Mouse (Mus musculus) cerebellum, adult 2 months (tissue): ENCODE results near the gene Abhd15.

Source experiments
- CTCF ChIP-seq: fragments of 200-500 bp; IDR thresholded peaks from 2 replicates; pipeline ENCODE4 v1.5.1; 2011; ENCODE audit warnings: low read depth, mild to moderate bottlenecking, control low read depth, low read length, moderate library complexity, borderline replicate concordance; ENCODE audit not compliant: insufficient read depth
- POLR2A ChIP-seq: fragments of 200-500 bp; IDR thresholded peaks from 2 replicates; pipeline ENCODE4 v1.6.1; 2011; ENCODE audit warnings: low read length, control low read depth, borderline replicate concordance; ENCODE audit not compliant: insufficient read depth

DNA sequence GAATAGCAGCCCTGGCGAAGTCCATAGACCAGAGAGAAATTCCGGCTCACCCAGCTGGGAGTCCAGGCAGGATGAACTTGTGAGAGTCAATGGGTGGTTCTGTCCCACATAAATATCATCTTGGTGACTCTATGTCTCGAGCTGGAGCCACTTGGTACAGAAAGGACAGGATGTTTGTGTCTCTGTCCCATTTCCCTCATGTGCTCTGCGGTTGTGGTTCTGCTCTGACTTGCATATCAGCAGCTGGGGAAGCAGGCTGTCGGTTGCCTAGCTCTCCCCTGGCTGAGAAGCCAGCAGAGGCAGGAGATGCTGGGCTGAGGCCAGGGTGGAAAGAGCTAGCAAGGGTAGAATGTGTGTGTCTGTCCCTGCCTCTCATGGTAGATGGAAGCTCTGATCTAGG is 4.1 kb downstream of the Abhd15 start, which contains the start of gene Gm10392:
- TF ChIP-seq CTCF (no peak), POLR2A (no peak)
